Mouse (Mus musculus): Measurements from ENCODE around the gene Avpr1b.
A peak's percentile ranks its signal among the peaks of the same experiment; 100 is the strongest.

Avpr1b gene

DNA sequence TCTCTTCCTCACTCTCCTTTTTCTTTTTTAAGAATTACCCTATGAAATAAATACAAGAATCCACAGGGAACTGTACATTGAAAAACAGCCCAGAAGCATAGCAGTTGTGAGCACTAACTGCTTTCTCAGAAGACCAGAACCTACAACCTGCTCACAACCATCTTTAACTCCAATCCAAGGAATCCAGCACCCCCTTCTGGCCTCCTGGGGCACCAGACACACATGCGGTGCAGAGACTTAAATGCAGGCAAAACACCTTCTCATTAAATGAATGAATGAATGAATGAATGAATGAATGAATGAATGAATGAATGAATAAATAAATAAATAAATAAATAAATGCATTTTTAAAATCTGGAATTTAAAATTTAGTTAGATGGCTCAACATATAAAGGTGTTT is 19.5 kb downstream of the Avpr1b start:
- DNase-seq (ENCODE audit: low spot score in 2 of 2), result no peak

DNA sequence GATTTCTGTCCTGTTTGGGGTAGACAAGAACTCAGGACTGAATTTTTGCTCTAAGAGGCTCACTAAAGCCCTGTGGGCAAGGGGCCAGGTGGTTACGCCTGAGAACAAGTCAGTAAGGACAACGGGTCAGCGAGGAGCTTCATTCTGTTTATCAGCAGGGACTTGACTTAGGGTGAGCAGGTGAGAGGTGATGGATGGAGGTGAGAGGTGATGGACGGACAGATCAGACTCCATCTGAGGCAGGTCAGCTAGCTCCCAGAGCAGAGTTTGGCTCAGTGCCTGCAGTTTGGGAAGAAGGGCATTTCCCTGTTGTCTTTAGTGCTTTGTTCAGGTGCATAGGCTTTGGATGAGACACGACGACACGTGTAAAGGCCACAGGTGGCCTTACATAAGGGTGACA is 20.3 kb downstream of the Avpr1b start:
- DNase-seq (ENCODE audit: low spot score in 2 of 2), result no peak

DNA sequence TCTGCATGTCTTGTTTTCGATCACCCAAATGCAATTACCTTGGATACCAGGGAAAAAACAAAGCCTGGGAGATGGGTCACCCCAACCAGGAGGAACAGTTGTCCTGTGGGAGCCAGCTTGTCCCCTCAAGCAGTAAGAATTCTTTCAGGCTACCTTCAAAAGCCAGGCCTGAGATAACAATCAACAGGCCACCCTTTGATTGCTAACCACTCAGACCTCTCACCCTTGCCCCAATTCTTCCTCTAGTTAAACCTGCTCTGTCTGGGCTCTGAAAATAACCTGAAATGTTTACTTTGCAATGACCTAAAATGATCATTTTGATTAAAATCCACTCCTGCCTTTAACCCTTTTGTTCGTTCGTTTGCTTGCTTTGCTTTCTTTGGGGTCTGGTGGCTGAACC is 24.6 kb downstream of the Avpr1b start:
- DNase-seq (ENCODE audit: low spot score in 2 of 2), result peak in 1 of 2 experiments; percentile 26

DNA sequence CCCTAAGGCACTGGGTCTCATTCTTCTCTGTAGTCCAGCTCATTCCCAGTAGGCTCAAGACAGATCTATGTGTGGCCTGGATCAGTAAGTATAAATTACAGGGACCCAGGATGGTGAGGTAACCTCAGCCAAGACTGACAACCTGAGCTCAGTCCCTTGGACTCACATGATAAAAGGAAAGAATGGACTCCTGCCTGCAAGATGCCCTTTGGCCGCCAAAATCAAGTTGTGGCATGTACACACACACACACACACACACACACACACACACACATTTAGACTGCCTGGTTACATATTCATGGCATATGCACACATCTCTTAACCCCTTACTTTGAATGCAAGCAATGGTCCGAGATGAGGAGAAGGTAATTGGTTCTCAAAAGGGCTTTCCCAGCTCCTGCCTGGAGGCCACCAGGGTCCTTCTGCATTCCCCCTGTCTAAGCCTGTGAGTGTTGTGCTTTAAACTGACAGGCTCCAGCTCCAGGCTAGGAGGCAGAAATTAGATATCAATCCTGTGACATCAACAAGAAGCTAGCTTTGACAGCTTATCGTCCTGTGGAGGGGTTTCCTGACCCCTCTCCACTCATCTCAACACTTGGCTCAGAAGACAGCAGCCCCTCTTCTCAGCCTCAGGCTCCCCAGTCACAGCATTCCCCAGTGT is 25.3 kb downstream of the Avpr1b start:
- peak in 1 of 2 experiments; percentile 35 for DNase-seq (ENCODE audit: low spot score in 2 of 2)

DNA sequence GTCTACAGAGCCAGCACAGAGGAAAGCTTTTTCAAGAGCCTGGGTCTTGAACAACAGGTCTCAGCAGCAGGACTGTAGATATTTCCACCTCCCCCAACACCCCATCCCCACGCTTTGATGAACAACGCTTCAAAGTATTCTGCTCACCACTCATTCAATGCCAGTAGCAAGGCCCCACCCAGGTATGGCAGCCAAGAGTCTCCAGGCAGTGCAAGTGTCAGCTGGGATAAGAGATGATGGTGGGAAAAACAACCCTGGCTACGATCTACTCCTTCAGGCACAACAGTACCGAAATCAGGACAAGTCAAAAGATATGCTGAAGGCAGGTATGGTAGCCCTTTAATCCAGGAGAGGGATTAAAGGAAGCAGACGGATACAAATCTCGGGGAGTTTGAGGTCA is 27.2 kb downstream of the Avpr1b start:
- peak in 1 of 2 experiments; percentile 54 for DNase-seq (ENCODE audit: low spot score in 2 of 2)

DNA sequence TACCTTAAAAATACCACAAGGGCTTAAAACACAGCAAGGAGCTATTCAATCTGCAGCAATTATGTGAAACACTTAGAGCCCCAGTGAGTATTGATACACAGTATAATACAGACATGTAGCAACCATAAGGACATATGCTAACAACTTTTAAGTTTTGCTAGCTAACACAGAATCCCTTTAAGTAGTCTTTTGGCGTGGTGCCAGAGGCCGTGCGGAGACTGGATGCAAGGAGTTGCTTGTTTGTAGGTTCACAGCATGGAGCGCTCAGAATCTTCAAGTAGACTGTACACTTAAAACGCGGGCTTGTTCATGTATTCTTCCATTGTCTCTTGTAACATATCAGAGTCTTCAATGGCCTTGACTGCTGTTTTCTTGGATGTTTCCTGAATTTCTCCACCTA is 33.2 kb downstream of the Avpr1b start:
- DNase-seq (ENCODE audit: low spot score in 2 of 2), result peak in 1 of 2 experiments; percentile 54

DNA sequence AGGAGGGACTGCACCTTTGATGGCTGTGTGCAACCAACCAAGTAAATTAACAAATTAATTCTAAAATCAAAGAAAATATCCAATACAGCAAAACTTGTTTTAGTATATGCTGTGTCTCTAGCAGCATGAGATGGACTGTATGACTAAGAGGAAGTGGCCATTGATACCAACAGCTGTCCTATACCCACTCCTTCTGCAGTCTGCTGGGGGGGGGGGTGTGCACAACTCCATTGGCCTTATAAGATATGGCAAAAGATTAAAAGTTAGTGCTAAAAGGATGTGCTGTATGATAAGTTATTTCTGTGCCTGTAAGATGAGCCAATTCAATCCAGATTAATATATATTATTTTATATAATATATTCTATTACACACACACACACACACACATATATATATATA is 35.5 kb downstream of the Avpr1b start:
- DNase-seq (ENCODE audit: low spot score in 2 of 2), result no peak

DNA sequence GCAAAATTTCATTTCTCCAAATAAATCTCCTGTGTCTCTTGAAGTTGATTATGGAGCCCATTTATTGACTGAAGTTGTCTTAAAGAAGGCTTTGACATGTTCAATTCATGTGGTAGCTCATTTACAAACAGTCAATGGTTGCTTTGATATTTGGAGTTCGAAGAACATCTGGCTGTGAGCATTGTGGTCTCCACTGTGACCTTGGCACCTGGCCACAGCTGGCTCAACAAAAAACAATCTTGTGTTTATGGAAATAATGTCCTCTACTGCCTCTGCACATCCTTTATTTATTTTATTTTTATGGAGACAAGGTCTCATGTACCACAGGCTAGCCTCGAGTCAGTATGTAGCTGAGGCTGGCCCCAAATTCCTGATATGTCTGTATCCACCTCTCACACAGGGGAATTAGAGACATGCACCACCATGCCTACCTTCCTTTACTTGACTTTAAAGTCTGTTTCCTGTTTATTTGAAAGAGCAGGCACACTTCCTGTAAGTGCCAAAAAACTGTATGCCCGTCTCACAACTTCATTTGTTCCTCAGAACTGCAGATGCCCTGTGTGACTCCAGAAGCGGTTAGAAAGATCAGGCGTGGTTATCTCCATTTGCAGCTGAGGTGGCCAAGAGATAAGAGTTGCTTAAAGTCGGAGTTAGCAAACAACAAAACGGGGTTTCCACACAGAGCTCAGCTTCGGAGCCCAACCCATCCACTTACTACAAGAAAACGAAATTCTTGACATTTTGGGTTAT is 38.9 kb downstream of the Avpr1b start, which contains the start of gene Ctse:
Gene Ctse (plus strand): TSS at position 516 of the 750 bp plus-strand sequence.
- peak; percentile 71 to 81 for DNase-seq (ENCODE audit: low spot score in 2 of 2)

DNA sequence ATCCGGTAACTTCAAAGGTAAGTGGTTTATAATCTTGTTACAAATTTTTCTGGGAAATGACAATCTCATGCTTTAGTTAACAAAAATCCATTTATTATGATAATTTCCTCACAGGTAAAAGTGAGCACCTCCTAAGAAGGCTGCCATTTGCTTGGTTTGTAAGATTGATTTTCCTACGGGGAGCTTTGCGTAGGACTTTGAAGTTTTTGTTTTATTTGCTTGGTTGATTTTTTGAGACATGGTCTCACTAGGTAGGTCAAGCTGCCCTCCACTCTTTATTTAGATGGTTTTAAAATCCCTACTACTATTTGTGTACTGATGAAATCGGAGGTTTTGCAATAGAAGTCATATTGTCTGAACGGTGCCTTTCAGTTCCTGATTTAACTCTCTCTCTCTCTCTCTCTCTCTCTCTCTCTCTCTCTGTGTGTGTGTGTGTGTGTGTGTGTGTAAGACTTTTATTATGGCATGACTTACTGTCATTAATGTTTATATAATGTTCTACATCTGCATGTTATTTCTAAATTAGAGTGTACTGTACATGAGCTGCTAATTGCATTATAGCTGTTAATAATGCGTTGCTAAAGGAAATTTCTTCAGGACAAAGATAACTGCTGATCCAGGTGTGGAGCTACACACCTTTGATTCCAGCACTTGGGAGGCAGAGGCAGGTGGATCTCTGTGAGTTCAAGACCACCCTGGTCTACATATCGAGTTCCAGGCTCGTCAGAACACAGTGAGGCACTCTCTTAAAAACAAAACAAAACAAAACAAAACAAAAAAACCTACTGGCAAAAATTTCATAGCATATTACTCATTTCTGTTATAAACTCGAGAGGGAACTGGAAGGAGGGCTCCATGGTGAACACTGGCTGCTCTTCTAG is 39.7 kb downstream of the Avpr1b start:
- peak in 1 of 2 experiments; percentile 59 for DNase-seq (ENCODE audit: low spot score in 2 of 2)

DNA sequence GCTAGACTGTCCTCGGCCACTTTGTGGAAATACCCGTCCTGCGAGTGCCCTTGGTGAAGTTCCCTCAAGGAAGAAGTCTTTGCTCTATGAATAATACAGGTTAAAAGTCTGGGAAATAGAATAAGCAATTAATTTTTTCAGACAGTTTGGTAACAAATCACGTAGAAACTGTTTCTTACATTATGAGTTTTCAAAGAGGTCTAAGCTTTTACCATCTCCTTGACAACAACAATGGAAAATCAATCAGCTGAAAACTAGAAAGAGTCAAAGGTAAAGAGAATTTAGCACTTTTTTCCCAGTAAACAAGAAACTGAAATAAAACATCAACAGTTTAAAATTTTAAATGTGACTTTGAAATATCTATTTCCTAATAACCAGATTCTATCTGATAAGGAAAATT is 41.0 kb downstream of the Avpr1b start:
- DNase-seq (ENCODE audit: low spot score in 2 of 2), result peak in 1 of 2 experiments; percentile 47

DNA sequence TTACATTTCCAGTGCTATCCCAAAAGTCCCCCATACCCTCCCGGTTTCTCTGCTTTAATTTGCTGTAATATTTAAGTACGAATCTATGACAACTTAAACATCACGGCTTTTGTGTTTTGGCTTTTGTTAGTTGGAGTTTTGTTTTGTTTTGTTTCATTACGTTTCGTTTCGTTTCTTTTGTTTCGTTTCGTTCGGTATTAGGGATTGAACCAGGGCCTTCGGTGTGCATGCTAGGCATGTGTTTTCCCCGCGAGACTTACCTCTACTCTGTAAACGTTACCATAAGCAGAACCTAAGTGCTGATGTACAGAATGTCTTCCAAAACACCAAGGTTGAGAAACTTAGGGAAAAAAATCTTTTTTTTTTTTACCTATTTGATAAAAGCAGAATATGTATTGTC is 42.5 kb downstream of the Avpr1b start:
- DNase-seq (ENCODE audit: low spot score in 2 of 2), result peak in 1 of 2 experiments; percentile 30

DNA sequence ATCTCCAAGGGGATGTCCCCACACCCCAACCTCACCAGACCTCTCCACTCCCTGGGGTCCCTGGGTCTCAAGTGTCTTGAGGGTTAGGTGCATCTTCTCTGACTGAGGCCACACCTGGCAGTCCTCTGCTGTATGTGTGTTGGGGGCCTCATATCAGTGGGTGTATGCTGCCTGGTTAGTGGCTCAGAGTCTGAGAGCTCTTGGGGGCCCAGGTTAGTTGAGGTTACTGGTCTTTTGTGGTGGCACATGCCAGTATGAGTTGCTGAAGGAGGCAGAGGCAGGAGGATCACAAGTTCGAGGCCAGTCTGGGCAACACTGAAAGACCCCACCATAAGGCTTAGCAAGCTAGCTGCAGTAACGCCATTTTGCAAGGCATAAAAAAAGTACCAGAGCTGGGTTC is 43.2 kb downstream of the Avpr1b start:
- DNase-seq (ENCODE audit: low spot score in 2 of 2), result peak in 1 of 2 experiments; percentile 57

DNA sequence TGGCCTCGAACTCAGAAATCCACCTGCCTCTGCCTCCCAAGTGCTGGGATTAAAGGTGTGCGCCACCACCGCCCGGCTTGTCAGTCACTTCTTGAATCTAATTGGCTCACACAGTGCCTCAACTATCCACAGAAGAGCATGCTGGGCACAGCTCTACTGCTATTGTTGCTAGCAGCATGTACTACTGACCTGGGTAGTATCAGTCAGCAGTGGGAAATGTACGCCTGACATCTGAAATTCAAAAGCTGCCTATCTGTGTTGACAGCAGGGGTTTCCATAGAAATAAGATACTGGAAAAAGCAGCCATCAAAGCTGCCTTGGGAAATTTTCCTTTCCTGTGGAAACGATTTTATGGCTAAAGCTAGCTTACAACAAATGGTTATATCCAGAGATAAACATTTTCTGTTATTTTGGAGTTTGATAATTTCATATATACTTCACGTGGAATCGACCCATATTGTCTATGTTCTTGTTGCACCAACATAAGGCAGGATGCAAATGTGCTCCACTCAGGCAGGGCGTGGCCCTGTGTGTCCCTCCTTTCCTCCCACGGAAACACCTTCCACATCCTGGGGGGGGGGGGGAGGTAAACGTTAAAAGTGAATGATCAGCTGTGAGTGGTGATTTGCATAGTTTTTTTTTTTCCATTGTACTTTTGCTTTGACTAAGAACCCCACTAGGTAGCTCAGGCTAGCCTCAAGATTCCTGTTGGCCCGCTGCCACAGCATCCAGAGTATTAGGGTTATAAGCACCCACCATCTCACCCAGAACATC is 53.8 kb downstream of the Avpr1b start:
- peak in 1 of 2 experiments; percentile 55 for DNase-seq (ENCODE audit: low spot score in 2 of 2)

DNA sequence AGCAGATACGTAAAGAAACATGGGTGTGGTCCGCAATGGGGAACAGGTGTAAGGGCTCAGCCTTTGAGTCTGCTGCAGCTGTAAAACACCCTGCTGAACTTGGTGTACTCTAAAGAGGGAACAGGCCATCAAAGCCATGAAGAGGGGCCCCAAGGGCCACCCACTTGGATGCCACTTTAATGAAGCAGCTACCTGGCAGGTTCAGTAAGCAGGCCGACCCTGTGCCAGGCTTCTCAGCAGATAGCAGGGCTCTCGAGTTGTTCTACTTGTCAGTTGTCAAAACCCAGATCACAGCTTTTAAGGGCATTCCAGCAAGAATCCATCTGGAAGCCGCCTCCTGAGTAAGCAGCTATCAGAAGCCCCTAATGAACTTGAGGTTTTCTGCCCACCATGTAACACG is 56.6 kb downstream of the Avpr1b start:
- peak; percentile 12 to 58 for DNase-seq (ENCODE audit: low spot score in 2 of 2)

DNA sequence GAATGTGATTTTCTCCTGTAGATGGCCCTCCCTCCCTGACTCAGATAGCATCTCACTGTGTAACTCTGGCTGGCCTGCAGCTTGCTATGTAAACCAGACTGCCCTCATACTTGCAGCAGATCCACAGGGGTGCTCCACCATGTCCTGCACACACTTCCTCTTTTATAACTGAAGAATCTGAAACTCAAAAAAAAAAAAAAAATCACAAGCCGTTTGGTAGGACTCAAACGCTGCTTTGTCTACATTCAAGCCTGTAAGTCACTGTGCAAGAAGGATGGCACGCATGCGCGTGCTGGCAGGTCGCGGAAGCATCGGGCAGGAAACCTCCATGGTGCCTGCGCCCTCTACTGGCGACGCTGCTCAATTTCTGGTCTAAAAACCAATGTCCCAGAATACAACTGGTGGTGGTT is 58.9 kb downstream of the Avpr1b start:
- DNase-seq (ENCODE audit: low spot score in 2 of 2), result peak; percentile 93 to 98

DNA sequence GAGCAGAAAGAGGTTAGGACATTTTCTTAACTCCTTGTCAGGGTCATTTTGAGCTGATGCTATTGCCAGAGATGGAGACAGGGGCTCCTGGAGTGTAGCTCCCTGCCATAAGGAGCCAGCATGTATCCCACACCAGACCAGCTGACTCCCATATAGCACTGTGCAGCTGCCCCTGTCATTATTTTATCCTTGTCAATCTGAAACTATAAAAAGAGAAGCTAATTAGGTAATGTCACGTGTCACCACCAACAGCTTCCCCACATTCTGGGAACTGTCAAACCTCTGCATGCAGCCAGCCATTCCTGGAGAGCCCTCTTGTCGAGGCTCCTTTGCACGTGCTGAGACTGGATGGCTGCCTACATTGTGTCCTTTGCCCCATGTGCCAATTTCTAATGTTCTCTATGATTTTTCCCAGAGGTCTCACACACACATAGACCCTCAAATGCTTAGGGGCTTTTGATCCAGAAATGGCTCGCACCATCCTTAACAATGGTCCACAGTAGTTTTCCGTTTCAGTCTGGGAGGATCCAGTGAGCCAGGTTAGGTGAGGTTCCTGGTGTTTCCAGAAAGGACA is 60.6 kb downstream of the Avpr1b start:
- DNase-seq (ENCODE audit: low spot score in 2 of 2), result peak in 1 of 2 experiments; percentile 62

DNA sequence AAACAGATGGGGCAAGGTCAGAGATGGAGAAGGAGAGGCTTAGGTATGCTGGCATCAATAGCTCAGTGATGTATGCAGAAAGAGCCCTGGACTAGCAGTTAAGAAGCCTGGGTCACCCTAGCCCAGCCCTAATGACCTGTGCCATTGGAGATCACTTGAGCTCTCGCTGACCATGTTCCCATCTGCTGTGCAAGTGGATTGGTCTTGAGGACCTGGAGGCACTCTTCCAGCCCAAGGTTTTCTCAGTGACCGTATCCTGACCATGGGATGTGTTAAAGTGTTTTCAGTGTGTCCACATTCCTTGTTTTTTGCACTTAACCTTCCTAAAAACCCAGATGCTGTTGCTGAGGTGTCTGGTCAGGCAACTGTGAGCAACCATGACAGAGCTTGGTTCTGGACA is 61.2 kb downstream of the Avpr1b start:
- DNase-seq (ENCODE audit: low spot score in 2 of 2), result peak in 1 of 2 experiments; percentile 63

DNA sequence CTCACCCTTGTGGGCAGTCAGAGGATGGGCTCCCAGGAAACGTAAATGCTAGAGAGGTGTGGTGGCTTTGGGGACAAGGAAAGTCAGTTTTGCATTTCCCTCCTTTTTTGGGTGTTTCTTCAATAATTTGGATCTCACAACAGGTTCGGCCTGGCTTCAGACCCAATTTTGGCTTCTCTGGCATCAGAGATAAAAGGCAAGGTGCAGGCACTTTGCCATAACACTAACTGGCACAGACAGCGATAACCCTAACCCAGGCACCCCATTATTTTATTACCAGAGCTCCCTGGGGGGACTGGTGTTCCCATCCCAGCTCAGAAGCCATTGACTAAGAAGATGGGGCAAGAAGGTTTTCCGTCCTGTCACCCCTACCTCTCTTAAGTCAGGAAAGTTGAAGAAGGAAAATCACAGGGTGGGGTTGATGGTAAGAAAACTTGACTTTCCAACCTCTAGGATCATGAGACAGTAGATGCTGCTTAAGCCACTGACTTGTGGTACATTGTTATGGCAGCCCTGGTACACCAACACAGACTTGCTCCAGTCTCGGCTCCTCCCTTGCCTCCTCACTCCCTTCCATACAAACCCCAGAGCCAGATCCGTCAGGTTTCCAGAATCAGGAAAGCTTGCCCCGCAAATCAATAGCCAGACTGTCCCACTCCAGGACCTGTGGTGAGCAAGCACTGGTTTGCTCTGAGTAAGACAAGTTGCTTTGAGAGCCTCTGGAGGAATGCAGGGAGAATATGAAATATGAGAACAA is 61.9 kb downstream of the Avpr1b start:
- peak; percentile 67 to 69 for DNase-seq (ENCODE audit: low spot score in 2 of 2)
